Mouse (Mus musculus) cerebellum, adult 11 months (tissue): ENCODE data around the gene Tmem189.
"Not testable (repeated sequence)": the region's sequence is repeated elsewhere in the genome, so short reads cannot be mapped to it uniquely, and the experiment has no call there.

Experiments used
- DNase-seq: peaks from one replicate; pipeline ENCODE4 v3.0.0; 2022

Gene Tmem189

DNA sequence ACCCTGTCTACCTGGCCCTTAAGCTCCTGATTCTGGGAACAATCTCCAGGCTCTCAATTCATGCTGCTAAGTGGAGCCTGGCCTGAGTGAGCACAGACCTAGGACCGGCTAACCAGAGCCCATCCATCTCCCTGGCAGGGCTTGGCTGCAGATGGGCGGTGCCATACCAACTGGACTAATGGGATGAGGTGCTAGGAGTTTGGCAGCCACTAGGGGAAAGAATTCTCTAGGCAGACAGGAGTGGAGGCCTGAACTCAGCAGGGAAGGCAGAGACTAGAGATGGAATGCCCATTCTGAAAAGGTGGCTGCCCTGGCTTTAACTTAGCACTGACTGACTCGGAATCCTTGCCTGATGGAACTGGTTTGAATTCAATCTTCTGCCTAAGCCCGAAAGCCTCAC lies 43.2 kb downstream of the Tmem189 start:
- no peak for DNase-seq

DNA sequence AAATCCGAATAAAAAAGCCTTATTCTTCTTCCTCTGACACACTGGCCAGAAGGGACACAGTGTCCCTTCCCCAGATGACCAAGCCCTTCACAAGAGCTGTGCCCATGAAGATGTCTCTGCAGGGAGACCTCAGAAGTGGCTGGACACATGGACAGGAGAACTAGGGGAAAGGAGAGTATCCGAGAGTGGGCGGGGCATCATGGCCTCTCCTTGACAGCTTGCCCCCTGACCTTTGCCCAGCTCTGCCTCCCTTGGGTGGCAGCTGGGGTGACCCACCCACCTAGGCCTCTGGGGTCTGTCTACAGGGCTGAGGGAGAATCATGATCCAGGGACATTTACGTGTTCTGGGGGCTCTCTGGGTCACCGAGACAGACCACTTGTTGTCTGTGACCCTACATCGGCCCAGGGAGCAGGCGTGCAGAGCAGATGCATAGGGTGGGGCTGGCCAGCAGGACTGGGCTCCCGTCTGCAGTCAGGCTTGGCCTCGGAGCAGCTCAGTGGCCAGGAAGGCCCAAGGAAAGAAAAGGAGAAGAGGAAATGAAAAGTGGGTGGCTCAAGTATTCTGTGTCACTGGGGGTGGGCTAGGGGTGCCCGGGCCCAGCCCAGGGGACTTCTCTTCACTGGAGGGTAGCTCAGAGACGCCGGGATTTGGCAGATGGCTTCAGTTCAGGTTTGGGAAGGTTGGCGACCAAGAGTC lies 46.1 kb downstream of the Tmem189 start:
- DNase-seq = not testable (repeated sequence)

DNA sequence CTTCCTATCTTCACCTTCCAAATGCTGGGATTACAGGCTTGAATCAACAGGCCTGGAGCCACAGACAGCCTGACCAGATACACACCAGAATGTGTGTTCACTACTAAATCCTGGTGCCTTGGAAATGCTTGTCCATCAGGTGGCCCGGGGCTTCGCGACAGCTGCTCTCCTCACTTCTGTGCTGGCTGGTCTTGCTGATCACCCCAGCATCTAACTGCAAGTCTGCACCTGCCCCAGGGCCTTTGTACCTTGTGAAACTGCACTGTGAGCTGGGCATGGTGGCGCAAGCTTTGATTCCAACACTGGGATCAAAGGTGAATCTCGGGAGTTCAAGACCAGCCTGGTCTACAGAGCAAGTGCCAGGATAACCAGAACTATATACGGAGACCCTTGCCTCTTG lies 47.5 kb downstream of the Tmem189 start:
- no peak for DNase-seq

DNA sequence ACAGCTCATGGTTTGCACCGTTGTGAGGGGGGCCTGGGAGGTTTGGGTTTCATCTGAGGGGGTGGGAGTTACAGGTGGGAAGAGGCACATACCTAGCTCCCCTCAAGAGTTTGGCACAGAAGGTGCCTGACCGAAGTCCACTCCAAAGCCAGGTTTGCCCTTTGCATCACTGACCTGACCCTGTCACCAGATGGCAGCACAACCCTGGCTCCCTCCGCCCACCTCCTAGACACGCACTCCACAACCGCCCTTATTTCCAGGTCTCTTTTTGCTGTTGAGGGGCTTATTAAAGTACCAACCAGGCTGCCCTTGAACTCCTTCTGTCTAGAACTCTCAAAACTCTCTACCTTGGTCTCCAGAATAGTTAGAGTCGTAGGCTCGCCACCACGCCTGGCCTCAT lies 48.3 kb downstream of the Tmem189 start:
- no peak for DNase-seq

DNA sequence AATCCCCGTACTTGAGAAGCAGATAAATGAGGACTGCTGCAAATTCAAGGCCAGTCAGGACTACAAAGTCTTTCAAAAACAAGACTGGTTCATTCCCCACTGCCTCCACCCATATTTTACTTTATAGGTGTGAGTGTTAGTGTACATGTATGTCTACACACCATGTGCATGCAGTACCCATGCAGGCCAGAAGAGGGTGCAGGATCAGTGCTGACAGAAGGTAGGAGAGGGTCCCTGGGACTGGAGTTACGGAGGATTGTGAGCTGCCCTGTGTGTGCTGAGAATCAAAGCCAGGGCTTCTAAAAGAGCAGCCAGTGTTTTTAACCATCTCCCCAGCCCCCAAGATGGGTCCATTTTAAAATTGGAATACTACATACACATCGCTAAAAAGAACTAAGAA lies 49.3 kb downstream of the Tmem189 start:
- no peak for DNase-seq

DNA sequence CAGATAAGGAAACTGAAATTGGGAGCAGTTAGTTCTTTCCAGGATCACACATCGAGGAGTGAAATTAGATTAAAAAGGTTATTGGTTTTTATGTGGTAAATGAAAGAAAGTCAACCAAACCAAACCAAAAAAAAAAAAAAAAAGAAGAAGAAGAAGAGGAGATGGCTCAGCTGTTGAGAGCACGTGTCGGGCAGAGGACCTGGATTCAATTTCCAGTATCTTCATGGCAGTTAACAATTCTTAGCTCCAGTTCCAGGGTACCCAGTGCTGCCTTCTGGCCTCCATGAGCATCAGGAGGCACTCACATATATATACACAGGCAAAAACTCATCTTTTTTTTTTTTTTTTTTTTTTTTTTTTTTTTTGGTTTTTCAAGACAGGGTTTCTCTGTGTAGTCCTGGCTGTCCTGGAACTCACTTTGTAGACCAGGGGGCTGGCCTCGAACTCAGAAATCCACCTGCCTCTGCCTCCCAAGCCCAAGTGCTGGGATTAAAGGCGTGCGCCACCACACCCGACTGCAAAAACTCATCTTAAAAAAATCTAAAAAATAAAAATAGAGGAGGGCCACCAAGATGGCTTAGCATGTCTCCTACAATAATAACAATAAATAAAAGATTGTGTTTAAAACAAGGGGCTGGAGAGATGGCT lies 54.6 kb downstream of the Tmem189 start:
- no peak for DNase-seq

DNA sequence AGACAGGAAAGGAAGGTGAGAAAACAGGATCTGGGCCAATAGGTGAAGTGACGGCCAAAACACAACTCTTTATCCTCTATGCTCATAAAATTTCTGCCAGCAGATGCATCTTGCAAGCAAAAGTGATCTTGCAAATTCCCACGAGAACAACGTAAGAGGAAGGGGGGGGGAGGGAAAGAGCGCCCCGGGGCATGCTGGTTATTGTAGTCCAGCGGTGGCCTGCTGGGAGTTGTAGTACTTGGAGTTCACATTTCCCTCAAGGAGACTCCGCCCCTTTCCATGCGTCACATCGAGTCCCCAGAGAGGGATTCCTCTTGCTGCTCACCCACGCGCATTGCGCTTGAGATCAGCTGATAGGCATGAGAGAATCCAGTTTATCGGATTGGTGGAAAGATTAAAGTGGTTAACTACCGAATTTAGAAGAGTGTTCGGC lies 55.3 kb downstream of the Tmem189 start:
- DNase-seq = peak; percentile 94

DNA sequence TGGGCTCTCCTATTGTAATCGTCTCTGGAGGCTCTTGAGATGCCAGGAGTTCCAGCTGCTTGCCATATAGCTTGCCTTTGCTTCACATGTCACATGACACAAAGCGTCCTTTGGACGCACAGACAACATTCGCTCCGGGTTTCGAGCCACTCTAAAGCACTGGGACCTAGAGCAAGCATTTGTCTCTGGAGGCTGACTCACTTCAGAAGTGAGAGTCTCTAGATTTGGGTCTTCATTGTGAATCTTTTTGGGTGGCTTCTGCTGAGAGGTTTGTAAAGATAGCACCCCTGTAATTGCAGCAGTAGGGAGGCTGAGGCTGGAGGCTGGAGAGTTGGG lies 56.1 kb downstream of the Tmem189 start:
- no peak for DNase-seq

DNA sequence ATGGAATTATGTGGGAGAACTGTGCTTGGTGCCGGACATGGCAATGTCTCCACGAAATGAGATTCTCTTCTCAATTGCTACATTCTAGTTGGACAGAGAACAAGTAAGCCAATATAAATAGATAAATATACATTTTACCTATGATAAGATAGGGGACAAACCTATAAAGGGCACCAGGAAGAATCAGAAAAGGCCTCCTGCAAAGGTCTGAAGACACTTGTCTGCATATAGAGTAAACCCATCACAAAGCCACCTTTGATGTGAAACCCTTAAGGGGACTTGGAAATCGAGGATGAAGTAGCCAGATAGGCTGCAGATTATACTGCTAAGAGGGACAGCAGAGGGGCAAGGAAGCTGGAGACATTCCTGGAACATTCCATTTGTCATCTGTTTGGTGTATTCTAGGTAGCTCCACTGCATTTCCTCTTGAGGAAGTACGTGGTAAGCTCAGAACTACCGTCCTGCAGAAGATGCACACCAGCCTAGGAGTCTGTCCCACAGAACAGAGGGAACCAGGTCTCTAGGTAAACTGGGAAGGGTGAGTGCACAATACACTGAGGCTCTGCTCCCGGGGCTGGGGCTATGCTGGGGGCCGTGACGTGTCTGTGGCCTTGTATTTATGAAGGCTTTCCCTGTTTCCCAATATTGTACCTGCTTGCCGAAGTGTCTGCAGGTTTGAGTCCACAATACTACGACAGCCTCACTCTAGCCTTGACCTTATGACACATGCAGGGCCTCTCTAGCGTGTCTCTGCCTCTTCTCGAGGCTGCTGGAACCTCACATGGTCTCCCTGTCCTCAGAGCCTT lies 56.7 kb downstream of the Tmem189 start:
- DNase-seq = no peak

DNA sequence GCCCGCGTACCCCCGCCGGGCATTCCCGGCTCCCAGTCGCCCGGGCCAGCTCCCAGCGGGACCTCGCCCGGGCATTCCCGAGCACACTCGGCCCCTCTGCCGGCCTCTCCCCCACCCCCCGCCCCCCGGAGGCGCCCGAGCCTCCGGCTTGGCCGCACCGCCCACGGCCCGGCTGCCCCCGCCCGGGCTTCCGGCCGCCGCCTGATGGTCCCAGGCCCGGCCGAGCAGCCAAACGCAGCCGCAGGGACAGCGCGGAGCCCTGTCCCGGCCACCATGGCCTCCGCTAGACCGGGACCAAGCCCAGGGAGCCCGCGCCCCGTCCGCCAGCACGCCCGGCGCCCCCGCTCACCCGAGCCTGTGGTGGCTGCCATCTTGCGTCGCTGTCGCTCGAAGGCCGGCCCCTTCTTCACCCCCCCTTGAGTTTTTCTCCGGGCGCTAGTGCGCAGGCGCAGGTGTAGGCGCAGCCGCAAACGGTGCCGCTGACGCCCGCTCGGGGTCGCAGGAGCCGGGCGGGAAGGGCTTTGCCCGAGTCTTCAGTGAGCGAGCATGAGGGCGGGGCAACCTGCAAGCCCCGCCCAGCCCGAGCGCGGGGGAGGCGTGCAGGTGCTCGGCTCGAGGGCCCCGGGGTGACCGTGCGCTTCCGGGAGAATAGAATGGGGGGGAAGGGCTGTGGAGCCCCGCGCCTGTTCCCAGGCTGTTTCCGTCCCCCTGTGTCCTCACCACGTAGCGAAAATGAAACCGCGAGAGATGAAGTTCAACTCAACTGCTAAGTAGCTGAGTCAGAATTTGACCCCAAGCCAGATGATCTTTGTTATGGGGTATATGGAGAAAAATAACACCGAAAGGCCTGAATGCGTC lies 57.8 kb downstream of the Tmem189 start, which contains the start of gene Ube2v1:
TSS of gene Ube2v1 (minus strand) at position 505 of the 858 bp plus-strand sequence.
- peak; percentile 98 for DNase-seq

DNA sequence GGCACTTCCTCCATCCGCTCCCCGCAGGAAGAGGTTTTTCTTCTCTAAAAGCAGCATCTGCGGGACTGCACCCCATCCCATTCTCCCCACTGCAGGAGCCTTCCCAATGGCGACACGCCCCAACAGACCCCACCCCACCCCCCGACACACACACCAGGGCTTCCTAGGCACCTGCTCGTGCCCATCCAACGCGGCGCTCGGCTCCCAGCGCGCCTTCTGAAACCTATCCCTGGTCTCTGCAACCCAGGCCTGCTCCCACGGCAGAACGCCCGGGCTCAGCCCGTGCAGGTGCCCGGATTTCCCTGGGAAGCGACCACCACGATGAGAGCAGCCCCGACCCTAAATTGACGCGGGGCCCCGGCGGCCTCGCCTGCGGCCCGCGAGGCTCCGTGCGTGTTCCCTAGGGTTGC lies 58.4 kb downstream of the Tmem189 start:
- peak; percentile 54 for DNase-seq

DNA sequence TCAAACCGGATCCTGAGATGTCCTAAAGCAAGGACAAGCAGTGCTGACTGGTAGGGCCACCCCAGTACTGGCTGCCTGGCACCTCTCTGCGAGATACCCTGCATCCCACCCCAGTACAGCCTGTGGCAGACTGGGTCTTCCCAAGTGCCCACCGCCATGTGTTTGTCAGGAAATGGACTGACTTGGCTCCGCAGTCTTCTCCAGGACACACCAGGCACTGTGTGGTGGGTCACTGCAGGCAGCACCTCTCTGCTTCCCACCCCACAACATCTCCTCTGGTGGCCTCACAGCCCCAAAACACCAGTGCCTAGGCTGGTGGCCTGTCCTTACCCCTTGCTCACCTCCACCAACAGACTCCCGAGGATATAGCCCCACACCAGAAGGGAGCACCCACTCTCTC lies 59.2 kb downstream of the Tmem189 start:
- no peak for DNase-seq

DNA sequence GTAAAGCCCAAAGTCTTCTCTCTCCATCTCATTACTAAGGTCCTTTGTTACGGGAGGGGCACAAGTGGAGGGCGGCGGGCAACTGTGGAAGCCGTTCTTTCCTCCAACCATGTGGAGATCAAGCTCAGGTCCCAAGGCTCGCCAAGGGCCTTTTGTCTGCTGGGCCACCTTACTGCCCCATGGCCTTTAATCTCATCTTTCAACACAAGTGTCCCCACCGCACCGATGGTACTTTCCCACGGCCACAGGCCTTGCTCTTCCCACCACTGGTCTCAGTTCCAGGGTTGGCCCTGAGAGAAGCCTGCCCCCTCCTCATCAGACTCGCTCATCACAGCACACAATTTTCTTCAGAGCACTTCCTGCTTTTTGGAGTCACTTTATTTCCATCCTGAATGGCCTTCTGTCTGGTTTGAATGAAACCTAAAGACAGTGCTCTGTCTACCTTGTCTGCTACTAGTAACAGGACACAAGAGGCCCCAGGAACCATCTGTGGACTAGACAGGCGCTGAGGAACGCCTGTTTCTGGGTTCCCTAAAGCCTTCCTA lies 59.9 kb downstream of the Tmem189 start:
- no peak for DNase-seq

DNA sequence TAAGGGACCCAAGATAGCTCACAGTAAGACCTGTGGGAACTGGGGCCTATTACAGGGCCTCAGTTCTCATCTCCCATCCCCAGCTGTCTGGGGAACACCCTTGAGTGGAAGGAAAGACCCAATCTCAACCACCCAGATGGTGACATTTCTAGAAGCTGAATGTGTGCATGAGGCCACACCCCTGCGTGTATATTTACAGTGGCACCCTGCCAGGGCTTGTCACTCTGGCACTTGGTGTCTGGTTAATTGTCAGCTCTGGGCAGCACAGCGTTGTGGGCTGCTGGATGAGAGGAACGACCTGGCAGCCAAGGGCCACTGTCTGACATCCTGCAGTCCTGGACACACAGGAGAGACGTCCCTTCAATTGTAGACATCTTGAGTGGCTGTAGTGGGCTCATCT lies 60.8 kb downstream of the Tmem189 start:
- no peak for DNase-seq

DNA sequence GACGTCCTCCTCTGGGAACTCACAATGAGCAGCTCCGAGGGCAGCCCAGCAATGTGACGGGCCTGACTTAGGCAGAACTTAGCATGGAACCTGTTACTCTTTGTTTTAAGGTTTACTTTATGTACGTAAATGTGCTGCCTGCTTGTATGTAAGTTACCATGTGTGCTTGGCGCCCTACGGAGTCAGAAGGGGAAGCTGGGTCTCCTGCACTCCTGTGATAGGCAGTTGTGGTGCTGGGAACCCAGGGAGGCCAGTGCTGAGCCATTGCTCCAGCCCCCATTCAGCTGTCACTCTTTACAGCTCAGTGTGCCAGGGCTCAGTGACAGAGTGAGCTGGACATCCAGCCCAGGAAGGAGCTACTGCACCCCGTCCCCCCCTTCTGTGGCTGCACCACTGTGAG lies 62.6 kb downstream of the Tmem189 start:
- DNase-seq = no peak

DNA sequence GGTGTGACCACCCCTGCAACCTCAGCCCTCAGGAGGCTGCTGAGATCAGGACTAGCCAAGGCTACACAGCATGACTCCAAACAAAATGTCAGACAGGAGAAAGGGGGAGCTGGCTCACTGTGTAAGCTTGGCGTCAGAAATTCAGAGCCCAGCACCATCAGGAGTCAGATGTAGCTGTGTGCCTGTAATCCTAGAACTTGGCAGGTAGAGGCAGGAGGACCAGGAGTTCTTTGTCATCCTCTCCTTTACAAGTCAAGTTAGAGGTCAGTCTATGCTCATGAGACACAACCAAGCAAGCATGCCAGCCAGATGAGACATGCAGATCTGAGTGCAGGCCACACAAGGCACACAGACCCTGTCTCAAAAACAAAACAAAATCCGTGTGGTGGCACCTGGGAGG lies 64.0 kb downstream of the Tmem189 start:
- DNase-seq = no peak

DNA sequence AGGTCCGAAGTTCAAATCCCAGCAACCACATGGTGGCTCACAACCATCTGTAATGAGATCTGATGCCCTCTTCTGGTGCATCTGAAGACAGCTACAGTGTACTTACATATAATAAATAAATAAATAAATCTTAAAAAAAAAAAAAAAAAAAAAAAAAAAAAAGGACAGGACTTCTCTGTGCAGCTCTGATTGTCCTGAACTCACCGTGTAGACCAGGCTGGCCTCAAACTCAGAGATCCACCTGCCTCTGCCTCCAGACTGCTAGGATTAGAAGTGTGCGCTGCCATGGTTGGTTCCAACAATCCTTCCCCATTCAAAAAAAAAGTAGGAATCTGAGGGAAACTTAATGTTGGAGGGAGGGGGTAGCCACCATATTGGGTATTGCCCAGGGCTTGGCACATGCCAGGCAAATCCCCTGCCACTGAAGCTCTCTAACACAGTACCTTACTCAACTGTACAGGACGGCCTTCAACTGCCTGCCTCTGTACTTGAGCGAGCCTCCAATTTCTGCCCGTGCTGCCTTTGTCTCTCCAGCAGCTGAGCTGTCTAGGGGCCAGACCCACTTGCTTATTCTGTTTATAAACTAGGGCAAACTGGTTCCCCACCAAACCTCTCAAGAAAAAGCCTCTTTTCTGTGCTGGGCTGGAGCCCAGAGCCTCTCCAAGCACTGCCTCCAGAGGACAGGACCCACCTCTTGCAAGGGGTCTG lies 65.1 kb downstream of the Tmem189 start:
- no peak for DNase-seq

DNA sequence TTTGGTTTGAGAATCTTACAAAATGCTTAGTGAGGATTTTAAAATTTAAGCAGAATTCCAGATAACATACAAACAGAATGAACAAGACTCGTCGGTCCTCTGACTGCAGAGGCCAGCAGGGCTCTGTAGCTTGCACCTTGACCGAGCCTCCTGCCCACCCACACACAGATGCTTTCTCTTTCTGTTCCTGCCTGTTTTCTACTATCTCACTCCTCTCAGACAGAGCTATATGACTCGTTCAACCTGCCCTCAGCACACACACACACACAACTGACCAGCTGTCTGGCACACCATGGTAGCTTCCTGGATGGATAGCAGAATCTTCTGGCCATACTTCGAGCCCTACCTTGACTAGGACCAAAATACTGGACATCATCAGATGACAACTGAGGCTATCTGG lies 66.7 kb downstream of the Tmem189 start:
- DNase-seq = no peak

DNA sequence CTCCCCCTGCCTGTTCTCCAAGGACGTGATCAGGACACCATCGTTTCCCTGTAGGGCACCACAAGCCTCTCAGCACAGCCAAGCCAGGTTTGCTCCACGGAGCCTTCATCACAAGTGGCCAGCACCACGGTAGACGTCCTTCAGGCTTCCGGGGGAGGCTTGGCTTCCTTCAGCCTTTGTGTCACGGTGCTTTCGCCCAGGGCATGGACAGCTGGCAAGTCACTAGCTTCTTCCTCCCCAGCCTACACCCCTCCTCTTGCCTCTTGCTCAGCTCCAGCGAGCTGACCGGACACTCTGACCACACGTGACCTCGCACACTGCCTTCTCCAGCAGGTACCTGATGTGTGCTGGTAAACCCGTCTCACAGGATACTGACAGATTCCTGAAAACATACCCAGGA lies 67.3 kb downstream of the Tmem189 start:
- DNase-seq = peak; percentile 39

DNA sequence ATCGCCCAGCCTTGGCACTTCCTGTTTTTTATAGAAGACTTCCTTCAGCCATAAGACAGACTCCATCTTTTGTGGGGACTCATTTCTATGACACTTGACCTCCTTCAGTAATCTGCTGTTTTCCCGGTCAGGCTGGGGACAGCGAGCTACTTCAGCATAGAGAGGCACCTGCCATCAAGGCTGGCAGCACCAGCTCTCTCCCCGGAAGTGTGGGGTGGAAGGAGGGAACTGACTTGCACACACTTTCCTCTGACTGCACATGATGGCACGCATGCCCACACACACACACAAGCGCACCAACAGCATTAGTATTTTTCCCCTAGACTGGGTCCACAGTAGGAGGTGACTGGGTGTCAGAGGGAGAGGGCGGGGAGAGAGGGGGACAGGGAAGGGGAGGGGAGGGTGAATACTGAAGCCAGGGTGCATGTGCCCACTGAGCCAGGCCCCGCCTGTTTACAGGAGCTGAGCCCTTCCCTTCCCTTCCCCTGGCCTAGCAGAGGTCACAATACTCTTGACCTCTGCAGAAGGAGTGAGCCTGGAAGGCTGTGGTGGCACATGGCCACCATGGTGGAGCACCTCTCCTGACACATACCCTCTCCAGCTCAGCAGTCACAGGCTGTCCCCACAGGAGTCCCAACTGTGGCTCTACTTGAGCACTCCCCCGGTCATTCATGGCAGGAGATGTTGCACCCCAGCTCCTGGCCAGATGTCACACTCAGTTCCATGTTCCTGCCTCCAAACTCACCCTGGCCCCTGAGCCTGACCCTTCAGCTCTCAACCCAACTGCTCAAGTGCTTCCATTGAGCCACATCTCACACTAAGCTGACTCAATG lies 68.2 kb downstream of the Tmem189 start:
- no peak for DNase-seq

DNA sequence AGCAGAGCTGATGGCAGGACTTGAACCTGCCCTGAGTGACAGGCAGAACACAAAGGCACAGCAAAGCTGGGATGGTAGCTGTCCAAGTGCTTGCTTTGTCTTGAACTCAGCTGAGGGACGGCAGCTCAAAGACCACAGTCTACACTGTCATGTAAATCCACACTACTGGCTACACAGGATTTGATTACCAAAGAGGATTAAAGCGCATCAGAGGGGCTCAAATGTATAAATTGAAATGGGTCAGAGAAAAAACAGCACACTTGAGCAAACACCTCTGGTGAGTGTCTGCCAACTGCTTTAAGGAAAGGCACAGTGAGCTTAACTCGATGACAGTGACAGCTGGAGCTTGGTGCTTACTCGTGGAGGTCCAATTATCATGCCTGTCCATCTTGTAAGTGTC lies 72.2 kb downstream of the Tmem189 start:
- no peak for DNase-seq
